9 mouse cellular contexts compared by ENCODE assay signal in genomic region chr5:120742125-120742524, GRCm38 (mm10). TPM values are rescaled to one million over a fixed set of nuclear protein-coding genes. Genes with fewer than 3 reads are reported as not detected.
DNase-seq lines count a peak whose midpoint lies in the region; ATAC-seq and TF ChIP-seq lines count a peak whose summit lies in the region.
"Had no signal": no experiment of that assay in that cellular context is flagged by ENCODE, and none has a peak within 500 bp of the region (broad histone marks: within the 10 kb centered on the region; RNA-seq: fewer than 3 reads in every experiment).

No protein-coding gene starts in this region.

- DNase-seq in forebrain, postnatal 0 days: peak; percentile 43
- DNase-seq in midbrain, embryonic 14.5 days: peak; percentile 56
- peak; percentile 21 for DNase-seq in c-Kit-positive CD71-positive TER-119-negative erythroid progenitor cells, embryonic 14.5 days (ENCODE audit: low read depth)
- peak; percentile 61 for DNase-seq in limb, embryonic 11.5 days (ENCODE audit: low spot score)
- DNase-seq in splenic B cell, adult 2 months (ENCODE audit: low read depth, low spot score): peak; percentile 84

- no peaks in the 10 kb centered on the region for H3K9me3 ChIP-seq in forebrain, postnatal 0 days (ENCODE audit: low read length)
- H3K9me3 ChIP-seq in forebrain, embryonic 13.5 days (replicated peaks): no peaks in the 10 kb centered on the region
- H3K9me3 ChIP-seq in midbrain, embryonic 14.5 days (ENCODE audit: control insufficient read depth, low read length): no peaks in the 10 kb centered on the region
- no peaks in the 10 kb centered on the region for H3K9me3 ChIP-seq in midbrain, embryonic 15.5 days
- H3K9me3 ChIP-seq in limb, embryonic 11.5 days (ENCODE audit: control insufficient read depth, low read length): no peaks in the 10 kb centered on the region

- no peaks in the 10 kb centered on the region for H3K36me3 ChIP-seq in forebrain, postnatal 0 days (ENCODE audit: insufficient read depth)
- no peaks in the 10 kb centered on the region for H3K36me3 ChIP-seq in forebrain, embryonic 13.5 days (ENCODE audit: poor library complexity, severe bottlenecking)
- H3K36me3 ChIP-seq in midbrain, embryonic 14.5 days (ENCODE audit: control insufficient read depth, insufficient read depth, low read length): no peaks in the 10 kb centered on the region
- H3K36me3 ChIP-seq in midbrain, embryonic 15.5 days (replicated peaks): no peaks in the 10 kb centered on the region
- no peaks in the 10 kb centered on the region for H3K36me3 ChIP-seq in limb, embryonic 11.5 days (ENCODE audit: control insufficient read depth, insufficient read depth, low read length)
- H3K36me3 ChIP-seq in splenic B cell, adult 2 months (ENCODE audit: control insufficient read depth, insufficient read depth, low read length, poor library complexity, severe bottlenecking): peaks cover 7% of the 10 kb centered on the region

- no peak for ATAC-seq in forebrain, postnatal 0 days
- ATAC-seq in forebrain, embryonic 13.5 days: no peak
- no peak for ATAC-seq in midbrain, embryonic 14.5 days (ENCODE audit: low FRiP score, low TSS enrichment)
- ATAC-seq in midbrain, embryonic 15.5 days (replicated peaks): no peak
- ATAC-seq in limb, embryonic 11.5 days (ENCODE audit: insufficient number of reproducible peaks, low FRiP score, low TSS enrichment, low read depth): no peak
- no peak for ATAC-seq in activated CD4-positive, CD25-positive, alpha-beta regulatory T cell, adult 4 months

- no peak overlapping the region for H3K4me3 ChIP-seq in forebrain, postnatal 0 days (ENCODE audit: low read depth, low read length)
- no peak overlapping the region for H3K4me3 ChIP-seq in forebrain, embryonic 13.5 days
- H3K4me3 ChIP-seq in midbrain, embryonic 14.5 days (replicated peaks; ENCODE audit: low read depth, low read length): no peak overlapping the region
- H3K4me3 ChIP-seq in midbrain, embryonic 15.5 days: no peak overlapping the region
- H3K4me3 ChIP-seq in limb, embryonic 11.5 days (ENCODE audit: low read depth, low read length): no peak overlapping the region

- H3K9ac ChIP-seq in forebrain, postnatal 0 days: no peak overlapping the region
- no peak overlapping the region for H3K9ac ChIP-seq in forebrain, embryonic 13.5 days
- no peak overlapping the region for H3K9ac ChIP-seq in midbrain, embryonic 14.5 days (replicated peaks; ENCODE audit: low read length)
- H3K9ac ChIP-seq in midbrain, embryonic 15.5 days: no peak overlapping the region
- H3K9ac ChIP-seq in limb, embryonic 11.5 days (ENCODE audit: low read length): no peak overlapping the region

- H3K4me1 ChIP-seq in forebrain, postnatal 0 days (ENCODE audit: insufficient read depth): no peaks in the 10 kb centered on the region
- H3K4me1 ChIP-seq in forebrain, embryonic 13.5 days: no peaks in the 10 kb centered on the region
- no peaks in the 10 kb centered on the region for H3K4me1 ChIP-seq in midbrain, embryonic 14.5 days (ENCODE audit: control insufficient read depth, insufficient read depth, low read length)
- H3K4me1 ChIP-seq in midbrain, embryonic 15.5 days: no peaks in the 10 kb centered on the region
- no peaks in the 10 kb centered on the region for H3K4me1 ChIP-seq in limb, embryonic 11.5 days (ENCODE audit: control insufficient read depth, insufficient read depth, low read length)

- no peaks in the 10 kb centered on the region for H3K27me3 ChIP-seq in forebrain, postnatal 0 days (ENCODE audit: insufficient read depth, low read length)
- no peaks in the 10 kb centered on the region for H3K27me3 ChIP-seq in forebrain, embryonic 13.5 days
- H3K27me3 ChIP-seq in midbrain, embryonic 14.5 days (ENCODE audit: control insufficient read depth, insufficient read depth, low read length): no peaks in the 10 kb centered on the region
- peaks cover 3% of the 10 kb centered on the region; the same call in 1 of the 2 replicates for H3K27me3 ChIP-seq in midbrain, embryonic 15.5 days (replicated peaks)
- no peaks in the 10 kb centered on the region for H3K27me3 ChIP-seq in limb, embryonic 11.5 days (ENCODE audit: control insufficient read depth, insufficient read depth, low read length)
- H3K27me3 ChIP-seq in splenic B cell, adult 2 months (ENCODE audit: control insufficient read depth, insufficient read depth, low read length, poor library complexity, severe bottlenecking): no peaks in the 10 kb centered on the region

- no peak overlapping the region for H3K4me2 ChIP-seq in forebrain, postnatal 0 days (ENCODE audit: low read depth)
- no peak overlapping the region for H3K4me2 ChIP-seq in forebrain, embryonic 13.5 days
- no peak overlapping the region for H3K4me2 ChIP-seq in midbrain, embryonic 14.5 days (ENCODE audit: low read length)
- H3K4me2 ChIP-seq in midbrain, embryonic 15.5 days: no peak overlapping the region
- no peak overlapping the region for H3K4me2 ChIP-seq in limb, embryonic 11.5 days (ENCODE audit: low read depth, severe bottlenecking)

- no peak overlapping the region for H3K27ac ChIP-seq in forebrain, postnatal 0 days (ENCODE audit: low read depth, low read length)
- H3K27ac ChIP-seq in forebrain, embryonic 13.5 days: no peak overlapping the region
- H3K27ac ChIP-seq in midbrain, embryonic 14.5 days (replicated peaks; ENCODE audit: low read depth, low read length): no peak overlapping the region
- H3K27ac ChIP-seq in midbrain, embryonic 15.5 days: no peak overlapping the region
- H3K27ac ChIP-seq in limb, embryonic 11.5 days (replicated peaks; ENCODE audit: low read depth, low read length): no peak overlapping the region

- WGBS in forebrain, postnatal 0 days: 30% methylated on average over 4 of the region's 4 CpGs
- 33% methylated on average over 4 of the region's 4 CpGs for WGBS in forebrain, embryonic 13.5 days
- WGBS in midbrain, embryonic 14.5 days: 32% methylated on average over 4 of the region's 4 CpGs
- WGBS in midbrain, embryonic 15.5 days: 31% methylated on average over 4 of the region's 4 CpGs
- 30% methylated on average over 4 of the region's 4 CpGs for WGBS in limb, embryonic 11.5 days

- TF ChIP-seq CTCF in forebrain, postnatal 0 days (IDR thresholded peaks at IDR 0.05; ENCODE audit: low read depth): peak; percentile 68

RNA-seq across cellular contexts. Expression of gene Oas2, which starts 7.5 kb away (rescaled TPM):
- 0.38 and 0.71 TPM in 2 replicates for total RNA-seq in forebrain, postnatal 0 days (2014; rRNA removed)
- 0.19 and 0.30 TPM in 2 replicates for polyA plus RNA-seq in forebrain, postnatal 0 days (2015; fragmentation: Nextera tagmentation; extraction: Ambion mirVana)
- 0.09 TPM in 1 of 2 replicates, not detected in the other for polyA plus RNA-seq in forebrain, embryonic 13.5 days (2015; fragmentation: Nextera tagmentation; extraction: Ambion mirVana)
- 0.43 TPM in 1 of 2 replicates, not detected in the other for polyA plus RNA-seq in midbrain, embryonic 14.5 days (2014; fragmentation: Nextera tagmentation; extraction: Ambion mirVana)
- polyA plus RNA-seq in midbrain, embryonic 15.5 days (2015; fragmentation: Nextera tagmentation; extraction: Ambion mirVana): 0.43 and 0.59 TPM in 2 replicates
- 0.12 TPM in 1 of 2 replicates, not detected in the other for polyA plus RNA-seq in limb, embryonic 11.5 days (2014; fragmentation: Nextera tagmentation; extraction: Ambion mirVana)
- 1 to 10 TPM; 1.9 to 2.5 TPM for polyA plus RNA-seq in activated CD4-positive, CD25-positive, alpha-beta regulatory T cell, adult 4 months (2017; shearing (Covaris generic))

RNA-seq across cellular contexts. Expression of gene Dtx1, which starts 30.4 kb away (rescaled TPM):
- total RNA-seq in forebrain, postnatal 0 days (2014; rRNA removed): 154 and 193 TPM in 2 replicates
- polyA plus RNA-seq in forebrain, postnatal 0 days (2015; fragmentation: Nextera tagmentation; extraction: Ambion mirVana): 59.4 and 65.2 TPM in 2 replicates
- 17.9 and 18.1 TPM in 2 replicates for polyA plus RNA-seq in forebrain, embryonic 13.5 days (2015; fragmentation: Nextera tagmentation; extraction: Ambion mirVana)
- polyA plus RNA-seq in midbrain, embryonic 14.5 days (2014; fragmentation: Nextera tagmentation; extraction: Ambion mirVana): 50.0 and 61.4 TPM in 2 replicates
- 64.5 and 68.9 TPM in 2 replicates for polyA plus RNA-seq in midbrain, embryonic 15.5 days (2015; fragmentation: Nextera tagmentation; extraction: Ambion mirVana)
- polyA plus RNA-seq in limb, embryonic 11.5 days (2014; fragmentation: Nextera tagmentation; extraction: Ambion mirVana): 3.0 and 3.5 TPM in 2 replicates
- polyA plus RNA-seq in activated CD4-positive, CD25-positive, alpha-beta regulatory T cell, adult 4 months (2017; shearing (Covaris generic)): 10 to 100 TPM; 45.6 to 48.2 TPM

RNA-seq across cellular contexts. Expression of gene Oas3, which starts 35.3 kb away (rescaled TPM):
- 0.38 and 0.52 TPM in 2 replicates for total RNA-seq in forebrain, postnatal 0 days (2014; rRNA removed)
- 0.29 and 0.69 TPM in 2 replicates for polyA plus RNA-seq in forebrain, postnatal 0 days (2015; fragmentation: Nextera tagmentation; extraction: Ambion mirVana)
- polyA plus RNA-seq in forebrain, embryonic 13.5 days (2015; fragmentation: Nextera tagmentation; extraction: Ambion mirVana): 0.11 and 0.17 TPM in 2 replicates
- 1.1 TPM in 2 replicates for polyA plus RNA-seq in midbrain, embryonic 14.5 days (2014; fragmentation: Nextera tagmentation; extraction: Ambion mirVana)
- 0.81 and 1.0 TPM in 2 replicates for polyA plus RNA-seq in midbrain, embryonic 15.5 days (2015; fragmentation: Nextera tagmentation; extraction: Ambion mirVana)
- polyA plus RNA-seq in limb, embryonic 11.5 days (2014; fragmentation: Nextera tagmentation; extraction: Ambion mirVana): 0.03 TPM in 1 of 2 replicates, not detected in the other
- polyA plus RNA-seq in activated CD4-positive, CD25-positive, alpha-beta regulatory T cell, adult 4 months (2017; shearing (Covaris generic)): 10 to 100 TPM; 11.4 to 25.1 TPM

RNA-seq across cellular contexts. Expression of gene Oas1e, which starts 53.2 kb away (rescaled TPM):
- not detected in 2 replicates for total RNA-seq in forebrain, postnatal 0 days (2014; rRNA removed)
- 0.13 and 0.21 TPM in 2 replicates for polyA plus RNA-seq in forebrain, postnatal 0 days (2015; fragmentation: Nextera tagmentation; extraction: Ambion mirVana)
- not detected in 2 replicates for polyA plus RNA-seq in forebrain, embryonic 13.5 days (2015; fragmentation: Nextera tagmentation; extraction: Ambion mirVana)
- 0.12 and 0.23 TPM in 2 replicates for polyA plus RNA-seq in midbrain, embryonic 14.5 days (2014; fragmentation: Nextera tagmentation; extraction: Ambion mirVana)
- 0.23 and 0.28 TPM in 2 replicates for polyA plus RNA-seq in midbrain, embryonic 15.5 days (2015; fragmentation: Nextera tagmentation; extraction: Ambion mirVana)
- polyA plus RNA-seq in limb, embryonic 11.5 days (2014; fragmentation: Nextera tagmentation; extraction: Ambion mirVana): not detected in 2 replicates
- not detected for polyA plus RNA-seq in activated CD4-positive, CD25-positive, alpha-beta regulatory T cell, adult 4 months (2017; shearing (Covaris generic))
- total RNA-seq: layer of hippocampus, adult 8-10 months had no signal

Comparison
In these comparisons a context has a peak if more than half of its experiments do, and no peak if none do; other contexts are left out.
1. DNase-seq: peak in every context shown above with its lines; median percentile 84 in splenic B cell, adult 2 months; 61 in limb, embryonic 11.5 days; 56 in midbrain, embryonic 14.5 days; 43 in forebrain, postnatal 0 days; 21 in c-Kit-positive CD71-positive TER-119-negative erythroid progenitor cells, embryonic 14.5 days.